Mouse (Mus musculus): Measurements from ENCODE around the gene Hsd17b13.

GRCm38 (mm10) chr5:103911555-103911954 is 65.7 kb downstream of the Hsd17b13 start:
- TF ChIP-seq POLR2A (IDR thresholded peaks at IDR 0.05; ENCODE audit: borderline replicate concordance, insufficient read depth, low read length) (no peak), CTCF (IDR thresholded peaks at IDR 0.05; ENCODE audit: borderline replicate concordance, insufficient read depth, low read depth, low read length) (no peak)

Measured in cerebellum, adult 2 months (tissue).